Mouse (Mus musculus) retina, adult 2 months (tissue): Measurements from ENCODE around the gene L3mbtl3.

ENCODE experiments used
- DNase-seq: peaks from one replicate; pipeline ENCODE4 v3.0.0-alpha.2; 2012; ENCODE audit warnings: low read depth, low spot score

The L3mbtl3 gene

GRCm38 (mm10) chr10:26375790-26376545, at the start of gene L3mbtl3:
TSS of gene L3mbtl3 (minus strand) at chr10:26375971.
- no peak for DNase-seq

GRCm38 (mm10) chr10:26421168-26421567, 45.4 kb upstream of the L3mbtl3 start:
- no peak for DNase-seq

- DNase-seq: no peak
Observed at GRCm38 (mm10) chr10:26388656-26389055, 12.9 kb upstream of the L3mbtl3 start.

DNA sequence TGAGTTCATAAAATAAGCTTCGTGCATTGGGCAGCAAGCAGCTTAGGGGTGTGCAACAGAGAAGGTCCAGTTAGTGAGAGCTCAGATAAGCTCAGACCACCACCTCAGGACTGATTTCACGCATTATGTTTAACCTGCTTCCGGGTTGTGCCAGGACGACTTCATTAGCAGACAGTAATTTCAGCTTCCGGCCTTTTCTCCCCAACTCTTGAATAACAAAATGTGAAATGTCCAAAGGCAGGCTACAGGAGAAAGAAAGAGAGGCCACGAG, 1.5 kb upstream of the L3mbtl3 start:
- DNase-seq: no peak

DNA sequence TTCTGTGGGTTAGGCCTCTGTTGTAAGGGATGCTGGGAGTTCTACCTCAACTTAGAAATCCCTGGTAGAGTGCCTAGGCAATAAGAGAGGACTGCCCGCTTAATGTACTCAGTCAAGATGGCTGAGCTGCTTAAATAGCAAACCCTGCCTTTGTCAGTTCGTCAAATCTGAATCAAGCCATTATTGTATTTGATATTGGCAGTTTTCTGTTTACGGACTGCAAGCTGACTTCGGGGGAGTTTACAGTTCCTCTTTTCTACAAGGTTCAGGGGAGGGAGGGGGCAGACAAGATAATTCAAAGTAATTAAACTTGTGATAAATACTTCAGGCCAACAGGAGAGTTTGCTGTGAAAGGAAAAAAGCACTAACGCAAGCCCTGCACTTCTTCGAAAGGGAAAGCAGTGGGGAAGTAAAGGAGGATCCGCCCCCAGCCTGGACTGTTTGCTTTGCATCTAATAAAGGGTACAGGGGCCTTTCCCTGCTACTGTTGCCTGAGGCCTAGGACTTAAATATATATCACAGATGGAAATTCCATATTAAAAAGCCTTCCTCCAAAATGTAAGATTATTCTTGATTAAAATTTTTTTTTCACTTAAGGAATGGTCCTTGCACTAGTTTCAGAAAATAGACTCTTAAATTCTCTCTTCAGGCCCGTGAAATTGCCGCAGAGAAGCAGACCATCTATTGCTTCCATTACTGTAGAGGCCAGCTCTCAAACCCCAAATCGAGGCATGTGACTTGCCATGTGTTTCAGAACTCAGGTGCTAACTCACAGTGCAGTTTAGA, 968 bp upstream of the L3mbtl3 start:
- DNase-seq: no peak

- DNase-seq: no peak
Observed at GRCm38 (mm10) chr10:26375351-26375751, 420 bp downstream of the L3mbtl3 start.

DNA sequence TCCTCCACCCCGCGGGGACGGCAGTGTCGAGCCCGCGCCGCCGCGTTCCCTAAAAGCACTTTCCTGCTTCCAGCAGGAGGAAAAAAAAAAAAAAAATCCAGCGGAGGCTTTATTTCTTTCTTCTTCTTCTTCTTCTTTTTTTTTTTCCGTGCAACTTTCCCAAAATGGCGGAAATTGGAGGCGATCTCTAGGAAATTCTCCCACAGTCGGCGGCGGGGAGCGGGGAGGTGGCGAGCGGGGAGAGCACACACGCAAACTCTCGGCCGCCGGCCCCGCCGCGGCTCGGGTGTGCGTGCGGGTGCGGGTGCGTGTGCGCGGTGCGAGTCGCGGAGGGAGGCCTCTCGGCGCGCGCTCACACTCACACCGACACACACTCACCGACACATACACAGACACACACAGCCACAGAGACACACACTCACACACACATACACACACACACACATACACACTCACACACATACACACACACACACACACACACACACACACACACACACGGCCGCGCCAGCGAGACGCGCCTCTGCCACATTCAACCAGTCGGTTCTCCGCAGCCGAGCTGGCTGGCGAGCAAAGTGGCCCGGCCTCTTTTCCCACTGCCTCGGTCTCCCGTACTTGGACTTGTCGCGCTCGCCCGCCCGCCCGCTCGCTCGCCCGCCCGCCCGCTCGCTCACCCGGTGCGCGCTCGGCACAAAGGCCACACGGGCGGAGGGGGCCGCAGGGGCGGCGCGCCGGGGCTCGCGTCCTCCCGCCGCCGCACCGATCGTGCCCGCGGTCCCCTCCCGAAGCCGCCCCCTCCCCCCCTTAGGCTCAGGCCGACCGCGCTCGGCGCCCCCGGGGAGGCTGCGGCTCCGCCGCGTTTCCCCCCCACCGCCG, 1.1 kb downstream of the L3mbtl3 start:
- no peak for DNase-seq

GRCm38 (mm10) chr10:26373951-26374435, 1.8 kb downstream of the L3mbtl3 start:
- no peak for DNase-seq

DNA sequence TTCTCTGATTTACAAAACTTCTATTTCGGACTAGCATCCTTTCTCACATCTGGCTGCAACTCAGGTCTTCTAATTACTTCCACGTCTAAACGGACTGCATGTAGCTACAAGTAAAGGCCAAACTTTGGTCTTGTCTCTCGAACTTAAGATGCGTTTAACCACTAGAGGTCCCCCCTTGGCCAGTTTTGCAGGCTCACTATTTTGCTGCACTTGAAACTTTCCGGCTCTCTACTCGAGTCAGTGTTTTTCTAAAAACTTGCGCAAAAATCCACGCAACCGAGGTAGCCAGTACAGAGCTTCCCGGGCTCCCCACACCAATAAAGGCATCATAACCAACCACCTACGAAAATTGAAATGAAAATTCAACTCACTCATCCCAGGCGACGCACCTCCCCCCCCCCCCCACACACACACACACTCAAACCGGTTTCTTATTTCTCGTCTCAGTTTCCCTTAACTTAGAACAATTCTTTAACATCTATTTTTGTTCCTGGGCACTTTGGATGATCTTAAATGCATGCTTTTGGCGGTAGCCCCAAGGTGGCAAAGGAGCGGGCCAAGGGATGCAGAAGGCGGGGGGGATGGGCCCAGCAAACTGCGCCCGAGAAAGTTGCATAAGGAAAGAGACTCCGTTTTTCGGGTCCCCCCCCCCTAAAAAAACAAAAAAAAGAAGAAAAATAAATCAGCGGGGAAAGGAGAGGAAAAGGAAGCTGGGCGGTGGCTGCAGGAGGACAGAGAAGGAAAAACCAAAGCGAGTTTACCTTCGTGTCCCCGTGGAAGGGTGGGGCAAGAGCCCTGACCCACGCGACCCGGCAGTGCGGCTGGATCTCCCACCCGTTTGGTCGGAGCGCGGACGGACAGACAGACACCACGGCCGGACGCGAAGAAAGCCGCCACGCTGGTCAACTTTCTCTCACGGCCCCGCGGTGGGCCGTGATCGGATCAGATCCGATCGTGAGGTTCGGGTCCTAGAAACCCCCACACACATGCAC, 2.5 kb downstream of the L3mbtl3 start:
- peak; percentile 44 for DNase-seq

GRCm38 (mm10) chr10:26371416-26371815, 4.4 kb downstream of the L3mbtl3 start:
- DNase-seq: no peak

DNA sequence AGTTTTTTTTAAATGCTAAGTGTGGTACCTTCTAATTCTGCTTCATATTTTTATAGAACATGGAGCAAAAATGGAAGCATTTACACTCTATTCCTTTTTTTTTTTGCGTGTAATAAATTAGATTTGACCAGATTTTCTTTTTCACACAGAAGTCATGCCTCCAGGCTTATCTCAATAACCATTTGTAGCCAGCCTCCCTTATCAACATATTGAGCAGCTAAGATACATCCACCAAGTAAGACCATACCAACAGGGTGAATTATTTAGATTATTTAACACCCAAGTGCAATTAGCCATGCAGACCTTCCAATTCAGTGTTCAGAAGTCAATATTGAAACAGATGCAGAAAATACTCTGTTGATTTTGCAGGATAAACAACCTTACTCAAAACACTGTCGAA, 10.8 kb downstream of the L3mbtl3 start:
- DNase-seq: no peak

GRCm38 (mm10) chr10:26364326-26364856, 11.4 kb downstream of the L3mbtl3 start:
- DNase-seq: no peak

DNA sequence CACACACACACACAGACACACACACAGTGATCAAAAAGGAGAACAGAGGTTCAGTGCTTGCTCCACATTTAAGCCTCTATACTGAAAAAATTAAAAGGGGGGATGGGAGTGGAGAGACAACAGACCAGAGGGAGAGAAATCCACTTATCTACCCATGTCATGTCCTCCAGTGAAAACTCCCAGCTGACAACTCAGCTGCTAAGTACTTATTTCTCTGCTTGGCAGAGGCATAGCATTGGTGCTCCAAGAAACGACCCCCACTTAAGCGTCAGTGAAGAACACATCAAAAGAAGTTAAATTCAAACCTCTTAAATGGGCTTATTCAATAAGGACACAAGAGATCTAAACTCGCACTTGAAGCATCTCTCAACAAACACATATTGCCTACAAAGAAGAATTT, 12.2 kb downstream of the L3mbtl3 start:
- no peak for DNase-seq

GRCm38 (mm10) chr10:26358798-26359197, 17.0 kb downstream of the L3mbtl3 start:
- no peak for DNase-seq

GRCm38 (mm10) chr10:26358231-26358630, 17.5 kb downstream of the L3mbtl3 start:
- DNase-seq: no peak

- DNase-seq: no peak
Observed at GRCm38 (mm10) chr10:26353781-26354180, 22.0 kb downstream of the L3mbtl3 start.

DNA sequence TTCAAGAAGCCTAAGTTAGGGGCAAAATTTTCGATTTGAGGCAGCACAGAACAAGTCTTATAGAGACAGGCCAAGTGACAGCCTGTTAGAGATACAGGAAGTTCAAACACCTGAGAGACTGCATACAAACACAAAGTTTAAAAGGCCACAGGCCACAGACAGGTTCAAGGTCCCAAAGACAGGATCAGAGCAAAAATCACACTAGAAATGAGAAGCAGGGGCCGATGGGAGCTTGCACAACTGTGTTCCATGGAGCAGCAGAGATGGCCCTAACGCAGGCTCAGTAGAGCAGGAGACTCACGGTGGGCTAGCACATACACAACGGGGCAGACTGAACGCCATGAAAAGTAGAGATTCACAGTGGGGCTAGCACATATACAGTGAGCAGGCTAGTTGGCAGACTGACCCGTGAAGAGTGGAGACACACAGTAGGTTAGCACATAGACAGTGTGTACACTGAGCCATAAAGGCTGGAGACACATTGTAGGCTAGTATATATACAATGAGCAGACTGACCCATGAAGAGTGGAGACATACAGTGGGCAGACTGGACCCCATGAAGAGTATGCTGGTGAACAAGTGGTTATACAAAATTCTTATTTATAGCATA, 24.5 kb downstream of the L3mbtl3 start:
- no peak for DNase-seq

- DNase-seq: no peak
Observed at GRCm38 (mm10) chr10:26350153-26350552, 25.6 kb downstream of the L3mbtl3 start.

- no peak for DNase-seq
Observed at GRCm38 (mm10) chr10:26347614-26348013, 28.2 kb downstream of the L3mbtl3 start.

DNA sequence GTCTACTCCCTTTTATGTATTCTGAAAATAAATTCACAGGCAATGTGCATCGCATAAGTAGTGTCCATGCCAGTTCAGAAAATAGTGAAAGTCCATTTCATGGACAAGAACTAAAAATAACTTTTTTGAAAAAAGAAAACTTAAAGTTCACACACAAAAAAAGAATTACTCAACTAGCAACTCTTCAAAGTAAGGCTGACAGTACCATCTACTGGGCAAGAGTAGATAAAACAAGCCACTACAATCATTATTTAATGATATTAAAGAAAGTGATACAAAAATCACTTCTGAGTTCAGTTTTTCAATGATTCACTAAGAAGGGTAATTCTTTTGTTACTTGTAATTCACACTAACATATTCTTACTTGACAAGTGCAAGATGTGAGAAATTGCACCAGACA, 29.9 kb downstream of the L3mbtl3 start:
- no peak for DNase-seq
